ENCODE assay signal across 13 mouse cellular contexts in genomic region chr2:138476486-138476885, GRCm38 (mm10).
DNase-seq lines count a peak whose midpoint lies in the region; ATAC-seq lines count a peak whose summit lies in the region.
"Had no signal": no experiment of that assay in that cellular context is flagged by ENCODE, and none has a peak within 500 bp of the region (broad histone marks: within the 10 kb centered on the region; RNA-seq: fewer than 3 reads in every experiment).

No protein-coding gene starts in this region.

- 80% methylated on average over 3 of the region's 3 CpGs for WGBS in forebrain, embryonic 16.5 days
- 91% methylated on average over 3 of the region's 3 CpGs for WGBS in forebrain, embryonic 10.5 days
- WGBS in kidney, embryonic 16.5 days, result 86% methylated on average over 3 of the region's 3 CpGs

- no peaks in the 10 kb centered on the region for H3K9me3 ChIP-seq in forebrain, embryonic 16.5 days (ENCODE audit: control insufficient read depth, low read length)
- H3K9me3 ChIP-seq in forebrain, embryonic 10.5 days, result no peaks in the 10 kb centered on the region
- no peaks in the 10 kb centered on the region for H3K9me3 ChIP-seq in kidney, embryonic 16.5 days (ENCODE audit: low read length)
- H3K9me3 ChIP-seq: hindbrain, embryonic 15.5 days; midbrain, embryonic 13.5 days had no signal

- no peaks in the 10 kb centered on the region for H3K36me3 ChIP-seq in forebrain, embryonic 16.5 days (ENCODE audit: control insufficient read depth, insufficient read depth)
- H3K36me3 ChIP-seq in forebrain, embryonic 10.5 days (replicated peaks), result no peaks in the 10 kb centered on the region
- H3K36me3 ChIP-seq in kidney, embryonic 16.5 days (ENCODE audit: insufficient read depth, low read length), result no peaks in the 10 kb centered on the region
- H3K36me3 ChIP-seq: G1E; hindbrain, embryonic 15.5 days; midbrain, embryonic 13.5 days had no signal

- no peaks in the 10 kb centered on the region for H3K4me1 ChIP-seq in forebrain, embryonic 16.5 days (replicated peaks; ENCODE audit: control insufficient read depth, insufficient read depth, low read length)
- H3K4me1 ChIP-seq in forebrain, embryonic 10.5 days, result no peaks in the 10 kb centered on the region
- no peaks in the 10 kb centered on the region for H3K4me1 ChIP-seq in kidney, embryonic 16.5 days (ENCODE audit: insufficient read depth, low read length)
- H3K4me1 ChIP-seq: hindbrain, embryonic 15.5 days; midbrain, embryonic 13.5 days had no signal

- ATAC-seq in forebrain, embryonic 16.5 days, result peak; percentile 50; the same call in 1 of the 2 replicates
- no peak for ATAC-seq in kidney, embryonic 16.5 days (ENCODE audit: low FRiP score, low TSS enrichment)
- no peak for ATAC-seq in megakaryocyte-erythroid progenitor cell, adult 5-6 weeks (replicated peaks; ENCODE audit: low FRiP score, low TSS enrichment, poor library complexity, severe bottlenecking)
- ATAC-seq: midbrain, embryonic 13.5 days had no signal

- H3K4me2 ChIP-seq in forebrain, embryonic 16.5 days (ENCODE audit: low read length), result no peak overlapping the region
- H3K4me2 ChIP-seq in kidney, embryonic 16.5 days (replicated peaks; ENCODE audit: low read depth, low read length), result no peak overlapping the region
- H3K4me2 ChIP-seq: hindbrain, embryonic 15.5 days; midbrain, embryonic 13.5 days had no signal

- H3K9ac ChIP-seq in forebrain, embryonic 16.5 days (replicated peaks; ENCODE audit: low read depth, low read length), result no peak overlapping the region
- no peak overlapping the region for H3K9ac ChIP-seq in kidney, embryonic 16.5 days (replicated peaks; ENCODE audit: low read length)
- H3K9ac ChIP-seq: hindbrain, embryonic 15.5 days; liver, embryonic 14.5 days; midbrain, embryonic 13.5 days had no signal

- no peaks in the 10 kb centered on the region for H3K27me3 ChIP-seq in forebrain, embryonic 16.5 days (replicated peaks; ENCODE audit: control insufficient read depth, insufficient read depth, low read length)
- H3K27me3 ChIP-seq in forebrain, embryonic 10.5 days (ENCODE audit: poor library complexity, severe bottlenecking), result no peaks in the 10 kb centered on the region
- no peaks in the 10 kb centered on the region for H3K27me3 ChIP-seq in kidney, embryonic 16.5 days (ENCODE audit: insufficient read depth, low read length)
- H3K27me3 ChIP-seq: hindbrain, embryonic 15.5 days; midbrain, embryonic 13.5 days had no signal

- no peak overlapping the region for H3K27ac ChIP-seq in forebrain, embryonic 16.5 days (ENCODE audit: low read length)
- no peak overlapping the region for H3K27ac ChIP-seq in forebrain, embryonic 10.5 days
- no peak overlapping the region for H3K27ac ChIP-seq in kidney, embryonic 16.5 days (ENCODE audit: low read length)
- H3K27ac ChIP-seq: hindbrain, embryonic 15.5 days; liver, embryonic 14.5 days; midbrain, embryonic 13.5 days had no signal

- H3K4me3 ChIP-seq in forebrain, embryonic 16.5 days (replicated peaks; ENCODE audit: low read length), result no peak overlapping the region
- H3K4me3 ChIP-seq in forebrain, embryonic 10.5 days, result no peak overlapping the region
- no peak overlapping the region for H3K4me3 ChIP-seq in kidney, embryonic 16.5 days (ENCODE audit: low read length)
- H3K4me3 ChIP-seq: hindbrain, embryonic 15.5 days; midbrain, embryonic 13.5 days had no signal

- no peak for DNase-seq in forebrain, embryonic 10.5 days (ENCODE audit: extremely low spot score, low spot score)
- peak; percentile 33 for DNase-seq in cerebellum, adult 9-11 months
- DNase-seq in layer of hippocampus, adult 9-10 months (ENCODE audit: low spot score), result peak; percentile 7
- peak; percentile 52 for DNase-seq in right cerebral cortex, postnatal 25 days
- DNase-seq: gastrocnemius, postnatal 25 days; kidney, adult 9 months had no signal
